Mouse (Mus musculus): ENCODE results near the gene Mpo. TPM values are rescaled to one million over a fixed set of nuclear protein-coding genes. Genes with fewer than 3 reads are reported as not detected.

The Mpo gene
- polyA plus RNA-seq (2014; fragmentation: Nextera tagmentation; extraction: Ambion mirVana): 0.37 and 0.89 TPM in 2 replicates

- H3K27ac ChIP-seq (ENCODE audit: low read depth): no peak within 1 kb of the TSS
- no peak within 1 kb of the TSS for H3K9ac ChIP-seq
- no peak for DNase-seq
- TF ChIP-seq CTCF (IDR thresholded peaks at IDR 0.05; ENCODE audit: low read depth): no peak
- H3K27me3 ChIP-seq (ENCODE audit: insufficient read depth, low read length): no peaks in the 10 kb centered on the region
- no peaks in the 10 kb centered on the region for H3K9me3 ChIP-seq (ENCODE audit: low read depth, low read length)
- no peak within 1 kb of the TSS for H3K4me2 ChIP-seq
- no peaks in the 10 kb centered on the region for H3K36me3 ChIP-seq (ENCODE audit: insufficient read depth)
- ATAC-seq (ENCODE audit: insufficient read depth): no peak
- H3K4me1 ChIP-seq (ENCODE audit: insufficient read depth): no peaks in the 10 kb centered on the region
- 45% methylated on average over 3 of the region's 3 CpGs for WGBS
- H3K4me3 ChIP-seq (ENCODE audit: low read depth, low read length): no peak within 1 kb of the TSS
Observed at GRCm38 (mm10) chr11:87793460-87793859, at the start of gene Mpo. Gene Mpo (plus strand): TSS chr11:87793581.

GRCm38 (mm10) chr11:87743691-87744090 lies 49.7 kb upstream of the Mpo start:
- H3K27ac ChIP-seq (ENCODE audit: low read depth): no peak overlapping the region

GRCm38 (mm10) chr11:87744964-87745363 lies 48.4 kb upstream of the Mpo start:
- H3K27ac ChIP-seq (ENCODE audit: low read depth): no peak overlapping the region
- H3K4me2 ChIP-seq: no peak overlapping the region
- no peak for TF ChIP-seq CTCF (IDR thresholded peaks at IDR 0.05; ENCODE audit: low read depth)
- ATAC-seq (ENCODE audit: insufficient read depth) (no peak), DNase-seq (no peak)
- no peaks in the 10 kb centered on the region for H3K4me1 ChIP-seq (ENCODE audit: insufficient read depth)
- WGBS: 77% methylated on average over 4 of the region's 4 CpGs
- H3K27me3 ChIP-seq (ENCODE audit: insufficient read depth, low read length): no peaks in the 10 kb centered on the region
- peaks cover 46% of the 10 kb centered on the region for H3K36me3 ChIP-seq (ENCODE audit: insufficient read depth)
- no peaks in the 10 kb centered on the region for H3K9me3 ChIP-seq (ENCODE audit: low read depth, low read length)
- H3K4me3 ChIP-seq (ENCODE audit: low read depth, low read length): no peak overlapping the region
- H3K9ac ChIP-seq: no peak overlapping the region

More at GRCm38 (mm10) chr11:87743691-87744090, 49.7 kb upstream of the Mpo start:
- 95% methylated on average over 3 of the region's 3 CpGs for WGBS
- no peak overlapping the region for H3K4me3 ChIP-seq (ENCODE audit: low read depth, low read length)
- peaks cover 54% of the 10 kb centered on the region for H3K36me3 ChIP-seq (ENCODE audit: insufficient read depth)
- ATAC-seq (ENCODE audit: insufficient read depth) (no peak), DNase-seq (no peak)
- no peak overlapping the region for H3K9ac ChIP-seq
- no peaks in the 10 kb centered on the region for H3K9me3 ChIP-seq (ENCODE audit: low read depth, low read length)
- no peak overlapping the region for H3K4me2 ChIP-seq
- no peak for TF ChIP-seq CTCF (IDR thresholded peaks at IDR 0.05; ENCODE audit: low read depth)
- H3K27me3 ChIP-seq (ENCODE audit: insufficient read depth, low read length): no peaks in the 10 kb centered on the region
- no peaks in the 10 kb centered on the region for H3K4me1 ChIP-seq (ENCODE audit: insufficient read depth)

- no peak for TF ChIP-seq CTCF (IDR thresholded peaks at IDR 0.05; ENCODE audit: low read depth)
- WGBS: 63% methylated on average over 9 of the region's 9 CpGs
- no peaks in the 10 kb centered on the region for H3K27me3 ChIP-seq (ENCODE audit: insufficient read depth, low read length)
- H3K27ac ChIP-seq (ENCODE audit: low read depth): no peak overlapping the region
- no peak for ATAC-seq (ENCODE audit: insufficient read depth)
- no peak overlapping the region for H3K4me3 ChIP-seq (ENCODE audit: low read depth, low read length)
- no peaks in the 10 kb centered on the region for H3K4me1 ChIP-seq (ENCODE audit: insufficient read depth)
- H3K36me3 ChIP-seq (ENCODE audit: insufficient read depth): peaks cover 37% of the 10 kb centered on the region
- no peaks in the 10 kb centered on the region for H3K9me3 ChIP-seq (ENCODE audit: low read depth, low read length)
- no peak overlapping the region for H3K9ac ChIP-seq
- DNase-seq: no peak
- H3K4me2 ChIP-seq: no peak overlapping the region
Observed at GRCm38 (mm10) chr11:87745632-87746555, 47.5 kb upstream of the Mpo start.

GRCm38 (mm10) chr11:87747312-87747711 lies 46.1 kb upstream of the Mpo start:
- peaks cover 25% of the 10 kb centered on the region for H3K36me3 ChIP-seq (ENCODE audit: insufficient read depth)
- no peaks in the 10 kb centered on the region for H3K4me1 ChIP-seq (ENCODE audit: insufficient read depth)
- no peak for DNase-seq
- H3K9ac ChIP-seq: no peak overlapping the region
- ATAC-seq (ENCODE audit: insufficient read depth): no peak
- 84% methylated on average over 4 of the region's 5 CpGs for WGBS
- no peak overlapping the region for H3K4me2 ChIP-seq
- TF ChIP-seq CTCF (IDR thresholded peaks at IDR 0.05; ENCODE audit: low read depth): no peak
- H3K4me3 ChIP-seq (ENCODE audit: low read depth, low read length): no peak overlapping the region
- no peaks in the 10 kb centered on the region for H3K27me3 ChIP-seq (ENCODE audit: insufficient read depth, low read length)
- no peaks in the 10 kb centered on the region for H3K9me3 ChIP-seq (ENCODE audit: low read depth, low read length)
- H3K27ac ChIP-seq (ENCODE audit: low read depth): no peak overlapping the region

GRCm38 (mm10) chr11:87747716-87748115 lies 45.7 kb upstream of the Mpo start:
- Histone ChIP-seq H3K4me1 (ENCODE audit: insufficient read depth) (no peaks in the 10 kb centered on the region), H3K9ac (no peak overlapping the region), H3K27ac (ENCODE audit: low read depth) (no peak overlapping the region), H3K36me3 (ENCODE audit: insufficient read depth) (peaks cover 21% of the 10 kb centered on the region), H3K4me2 (no peak overlapping the region), H3K9me3 (ENCODE audit: low read depth, low read length) (no peaks in the 10 kb centered on the region), H3K4me3 (ENCODE audit: low read depth, low read length) (no peak overlapping the region), H3K27me3 (ENCODE audit: insufficient read depth, low read length) (no peaks in the 10 kb centered on the region)
- TF ChIP-seq CTCF (IDR thresholded peaks at IDR 0.05; ENCODE audit: low read depth): no peak
- ATAC-seq (ENCODE audit: insufficient read depth) (no peak), DNase-seq (no peak)
- WGBS: 94% methylated on average over 7 of the region's 7 CpGs

Data from lung, embryonic 14.5 days (tissue).